Mouse (Mus musculus) stomach, postnatal 0 days (tissue): ENCODE data around the gene Pola1. TPM values are rescaled to one million over a fixed set of nuclear protein-coding genes. Genes with fewer than 3 reads are reported as not detected.
"Not testable (repeated sequence)": the region's sequence is repeated elsewhere in the genome, so short reads cannot be mapped to it uniquely, and the experiment has no call there.

Experiments used
- ATAC-seq: fragments of 200-750 bp; cut with Nextera tagmentation; 2 replicates; pipeline ENCODE4 v1.8.0; 2017; ENCODE audit not compliant: low FRiP score, low TSS enrichment
- DNase-seq: peaks from one replicate; pipeline ENCODE4 v3.0.0-alpha.2; 2016; ENCODE audit warnings: low spot score
- H3K27ac ChIP-seq: fragments of 300-500 bp; sonication (generic); replicated peaks from 2 replicates; pipeline ENCODE4 v1.5.1; 2014; ENCODE audit warnings: mild to moderate bottlenecking, control low read depth
- H3K27me3 ChIP-seq: fragments of 300-500 bp; sonication (generic); 2 replicates; pipeline ENCODE4 v1.6.1; 2014; ENCODE audit warnings: low read length; ENCODE audit not compliant: control insufficient read depth, insufficient read depth
- H3K36me3 ChIP-seq: fragments of 300-500 bp; sonication (generic); 2 replicates; pipeline ENCODE4 v1.6.1; 2014; ENCODE audit warnings: low read length, mixed read lengths; ENCODE audit not compliant: control insufficient read depth, insufficient read depth
- H3K4me1 ChIP-seq: fragments of 300-500 bp; sonication (generic); replicated peaks from 2 replicates; pipeline ENCODE4 v1.6.1; 2014; ENCODE audit warnings: antibody characterized with exemption; ENCODE audit not compliant: control insufficient read depth, insufficient read depth
- H3K4me2 ChIP-seq: fragments of 300-500 bp; sonication (generic); replicated peaks from 2 replicates; pipeline ENCODE4 v1.6.1; 2014; ENCODE audit warnings: low read depth, mild to moderate bottlenecking, control low read depth, moderate library complexity
- H3K4me3 ChIP-seq: fragments of 300-500 bp; sonication (generic); 2 replicates; pipeline ENCODE4 v1.5.1; 2014; ENCODE audit warnings: low read depth, low read length, control low read depth
- H3K9ac ChIP-seq: fragments of 300-500 bp; sonication (generic); 2 replicates; pipeline ENCODE4 v1.6.1; 2014; ENCODE audit warnings: mild to moderate bottlenecking, low read length, control low read depth, mixed read lengths
- H3K9me3 ChIP-seq: fragments of 300-500 bp; sonication (generic); 2 replicates; pipeline ENCODE4 v1.6.1; 2016; ENCODE audit warnings: low read length; ENCODE audit not compliant: control insufficient read depth
- CTCF ChIP-seq: IDR thresholded peaks from 2 replicates; pipeline ENCODE4 v1.5.1; 2016; ENCODE audit warnings: antibody characterized with exemption, low read depth, mild to moderate bottlenecking, moderate library complexity
- EP300 ChIP-seq: optimal IDR thresholded peaks from 2 replicates; pipeline ENCODE3; 2016; ENCODE audit warnings: antibody characterized with exemption
- WGBS: fragments of 180-500 bp; shearing (Covaris S2); extraction: QIAGEN DNeasy Blood & Tissue Kit; methylation state at CpG from one replicate; pipeline ENCODE4 v1.1.7; 2014; 5-methylcytosine and 5-hydroxymethylcytosine counted together
- polyA plus RNA-seq: library from polyadenylated mRNA; unstranded; fragments of >200 nt; fragmentation: Nextera tagmentation; extraction: Ambion mirVana; gene quantifications from 2 replicates; pipeline ENCODE4 v1.2.1, GENCODE M21; 2015

Gene Pola1
- polyA plus RNA-seq, 1 experiment from 2014 or later, result 3.7 TPM

GRCm38 (mm10) chrX:93539779-93540178, 92.2 kb downstream of the Pola1 start:
- no peak for DNase-seq
- TF ChIP-seq EP300, result no peak
- no peak for TF ChIP-seq CTCF
- 65% methylated on average over 2 of the region's 2 CpGs for WGBS

GRCm38 (mm10) chrX:93502865-93503353, 129.0 kb downstream of the Pola1 start:
- H3K9me3 ChIP-seq, result no peaks in the 10 kb centered on the region
- no peaks in the 10 kb centered on the region for H3K4me1 ChIP-seq
- H3K4me2 ChIP-seq, result no peak overlapping the region
- 73% methylated on average over 2 of the region's 2 CpGs for WGBS
- no peak overlapping the region for H3K27ac ChIP-seq
- H3K36me3 ChIP-seq, result no peaks in the 10 kb centered on the region
- TF ChIP-seq CTCF (no peak), EP300 (no peak)
- ATAC-seq, result no peak
- no peaks in the 10 kb centered on the region for H3K27me3 ChIP-seq
- no peak overlapping the region for H3K4me3 ChIP-seq
- no peak overlapping the region for H3K9ac ChIP-seq
- no peak for DNase-seq

More at GRCm38 (mm10) chrX:93539779-93540178, 92.2 kb downstream of the Pola1 start:
- Histone ChIP-seq H3K9me3 (no peaks in the 10 kb centered on the region), H3K27ac (no peak overlapping the region), H3K4me2 (no peak overlapping the region), H3K27me3 (no peaks in the 10 kb centered on the region), H3K4me1 (no peaks in the 10 kb centered on the region), H3K36me3 (no peaks in the 10 kb centered on the region), H3K4me3 (no peak overlapping the region), H3K9ac (no peak overlapping the region)
- no peak for ATAC-seq

- Histone ChIP-seq H3K9ac (no peak overlapping the region), H3K27ac (no peak overlapping the region), H3K36me3 (no peaks in the 10 kb centered on the region), H3K27me3 (no peaks in the 10 kb centered on the region), H3K4me2 (no peak overlapping the region), H3K4me1 (no peaks in the 10 kb centered on the region), H3K4me3 (no peak overlapping the region), H3K9me3 (no peaks in the 10 kb centered on the region)
- TF ChIP-seq CTCF (no peak), EP300 (no peak)
- ATAC-seq (no peak), DNase-seq (no peak)
- 87% methylated on average over 6 of the region's 6 CpGs for WGBS
These were observed 134.4 kb downstream of the Pola1 start for GRCm38 (mm10) chrX:93497597-93497996.

- TF ChIP-seq EP300, result no peak
- TF ChIP-seq CTCF, result peak; percentile 59
- H3K4me1 ChIP-seq, result no peaks in the 10 kb centered on the region
- ATAC-seq, result no peak
- H3K9me3 ChIP-seq, result no peaks in the 10 kb centered on the region
- H3K27me3 ChIP-seq, result no peaks in the 10 kb centered on the region
- H3K4me2 ChIP-seq, result no peak overlapping the region
- H3K27ac ChIP-seq, result no peak overlapping the region
- no peak overlapping the region for H3K9ac ChIP-seq
- no peak overlapping the region for H3K4me3 ChIP-seq
- DNase-seq, result no peak
- 59% methylated on average over 1 of the region's 1 CpGs for WGBS
- H3K36me3 ChIP-seq, result no peaks in the 10 kb centered on the region
These were observed 166.2 kb downstream of the Pola1 start for GRCm38 (mm10) chrX:93465711-93466110.

- DNase-seq (no peak), ATAC-seq (no peak)
- TF ChIP-seq CTCF (no peak), EP300 (no peak)
- Histone ChIP-seq H3K27ac (no peak overlapping the region), H3K4me2 (no peak overlapping the region), H3K9ac (no peak overlapping the region), H3K4me1 (no peaks in the 10 kb centered on the region), H3K4me3 (no peak overlapping the region), H3K36me3 (no peaks in the 10 kb centered on the region), H3K27me3 (no peaks in the 10 kb centered on the region), H3K9me3 (no peaks in the 10 kb centered on the region)
- WGBS, result 64% methylated on average over 6 of the region's 6 CpGs
These were observed 202.2 kb downstream of the Pola1 start for GRCm38 (mm10) chrX:93429738-93430260.

- Histone ChIP-seq H3K9me3 (no peaks in the 10 kb centered on the region), H3K36me3 (no peaks in the 10 kb centered on the region), H3K27me3 (no peaks in the 10 kb centered on the region), H3K4me2 (no peak overlapping the region), H3K27ac (no peak overlapping the region), H3K9ac (no peak overlapping the region), H3K4me1 (no peaks in the 10 kb centered on the region), H3K4me3 (no peak overlapping the region)
- no peak for ATAC-seq
- TF ChIP-seq CTCF (no peak), EP300 (no peak)
- DNase-seq, result no peak
- 72% methylated on average over 9 of the region's 9 CpGs for WGBS
These were observed 202.8 kb downstream of the Pola1 start for GRCm38 (mm10) chrX:93428956-93429737.

- not testable (repeated sequence) for H3K9ac ChIP-seq, H3K4me2 ChIP-seq, H3K27ac ChIP-seq, ATAC-seq, H3K36me3 ChIP-seq, DNase-seq, H3K27me3 ChIP-seq, H3K4me1 ChIP-seq, H3K9me3 ChIP-seq, H3K4me3 ChIP-seq
These were observed 231.1 kb downstream of the Pola1 start for GRCm38 (mm10) chrX:93400871-93401270.
